Mouse (Mus musculus): ENCODE measurements around the gene Agpat4. TPM values are rescaled to one million over a fixed set of nuclear protein-coding genes. Genes with fewer than 3 reads are reported as not detected.

Agpat4 gene
- total and polyA plus RNA-seq, 2 experiments from 2014 or later: 47.7 to 58.2 TPM

- Histone ChIP-seq H3K9me3 (ENCODE audit: low read length) (no peaks in the 10 kb centered on the region), H3K36me3 (ENCODE audit: insufficient read depth, low read length) (0 out of 2 replicates have a peak, but pooled peaks cover 4% of the 10 kb centered on the region), H3K4me2 (ENCODE audit: low read depth, low read length, poor library complexity, severe bottlenecking) (no peak overlapping the region), H3K27me3 (ENCODE audit: insufficient read depth, low read length) (no peaks in the 10 kb centered on the region), H3K9ac (replicated peaks; ENCODE audit: low read length, poor library complexity, severe bottlenecking) (no peak overlapping the region), H3K4me3 (ENCODE audit: low read depth, low read length) (no peak overlapping the region), H3K4me1 (ENCODE audit: insufficient read depth, low read length) (no peaks in the 10 kb centered on the region), H3K27ac (ENCODE audit: low read depth, low read length) (no peak overlapping the region)
- 92% methylated on average over 12 of the region's 12 CpGs for WGBS
- no peak for ATAC-seq (ENCODE audit: low FRiP score)
- no peak for DNase-seq (ENCODE audit: low spot score)
- TF ChIP-seq CTCF (IDR thresholded peaks at IDR 0.05): no peak
These were observed 16.6 kb downstream of the Agpat4 start for GRCm38 (mm10) chr17:12134975-12135633.

GRCm38 (mm10) chr17:12138355-12138754 is 19.9 kb downstream of the Agpat4 start:
- WGBS: 94% methylated on average over 6 of the region's 6 CpGs

GRCm38 (mm10) chr17:12143948-12144364 is 25.5 kb downstream of the Agpat4 start:
- WGBS: 86% methylated on average over 5 of the region's 5 CpGs
- no peak for DNase-seq (ENCODE audit: low spot score)

More at GRCm38 (mm10) chr17:12138355-12138754, 19.9 kb downstream of the Agpat4 start:
- H3K9me3 ChIP-seq (ENCODE audit: low read length): no peaks in the 10 kb centered on the region
- no peak overlapping the region for H3K4me3 ChIP-seq (ENCODE audit: low read depth, low read length)
- no peak overlapping the region for H3K4me2 ChIP-seq (ENCODE audit: low read depth, low read length, poor library complexity, severe bottlenecking)
- no peak overlapping the region for H3K9ac ChIP-seq (replicated peaks; ENCODE audit: low read length, poor library complexity, severe bottlenecking)
- H3K36me3 ChIP-seq (ENCODE audit: insufficient read depth, low read length): no peaks in the 10 kb centered on the region
- H3K27ac ChIP-seq (ENCODE audit: low read depth, low read length): no peak overlapping the region
- no peaks in the 10 kb centered on the region for H3K4me1 ChIP-seq (ENCODE audit: insufficient read depth, low read length)
- no peak for TF ChIP-seq CTCF (IDR thresholded peaks at IDR 0.05)
- no peaks in the 10 kb centered on the region for H3K27me3 ChIP-seq (ENCODE audit: insufficient read depth, low read length)
- DNase-seq (ENCODE audit: low spot score) (no peak), ATAC-seq (ENCODE audit: low FRiP score) (no peak)

GRCm38 (mm10) chr17:12146132-12146681 is 27.7 kb downstream of the Agpat4 start:
- WGBS: 95% methylated on average over 5 of the region's 5 CpGs
- Histone ChIP-seq H3K9me3 (ENCODE audit: low read length) (no peaks in the 10 kb centered on the region), H3K27ac (ENCODE audit: low read depth, low read length) (no peak overlapping the region), H3K36me3 (ENCODE audit: insufficient read depth, low read length) (no peaks in the 10 kb centered on the region; the same call in 1 of the 2 replicates), H3K4me1 (ENCODE audit: insufficient read depth, low read length) (no peaks in the 10 kb centered on the region), H3K4me3 (ENCODE audit: low read depth, low read length) (no peak overlapping the region), H3K9ac (replicated peaks; ENCODE audit: low read length, poor library complexity, severe bottlenecking) (no peak overlapping the region), H3K27me3 (ENCODE audit: insufficient read depth, low read length) (no peaks in the 10 kb centered on the region), H3K4me2 (ENCODE audit: low read depth, low read length, poor library complexity, severe bottlenecking) (no peak overlapping the region)
- ATAC-seq (ENCODE audit: low FRiP score): no peak
- no peak for DNase-seq (ENCODE audit: low spot score)
- no peak for TF ChIP-seq CTCF (IDR thresholded peaks at IDR 0.05)

More at GRCm38 (mm10) chr17:12143948-12144364, 25.5 kb downstream of the Agpat4 start:
- no peak for TF ChIP-seq CTCF (IDR thresholded peaks at IDR 0.05)
- Histone ChIP-seq H3K4me2 (ENCODE audit: low read depth, low read length, poor library complexity, severe bottlenecking) (no peak overlapping the region), H3K27ac (ENCODE audit: low read depth, low read length) (no peak overlapping the region), H3K27me3 (ENCODE audit: insufficient read depth, low read length) (no peaks in the 10 kb centered on the region), H3K4me3 (ENCODE audit: low read depth, low read length) (no peak overlapping the region), H3K4me1 (ENCODE audit: insufficient read depth, low read length) (no peaks in the 10 kb centered on the region), H3K9ac (replicated peaks; ENCODE audit: low read length, poor library complexity, severe bottlenecking) (no peak overlapping the region), H3K9me3 (ENCODE audit: low read length) (no peaks in the 10 kb centered on the region), H3K36me3 (ENCODE audit: insufficient read depth, low read length) (no peaks in the 10 kb centered on the region)
- no peak for ATAC-seq (ENCODE audit: low FRiP score)

- 90% methylated on average over 4 of the region's 4 CpGs for WGBS
- TF ChIP-seq CTCF (IDR thresholded peaks at IDR 0.05): no peak
- ATAC-seq (ENCODE audit: low FRiP score): no peak
These were observed 29.3 kb downstream of the Agpat4 start for GRCm38 (mm10) chr17:12147830-12148229.

GRCm38 (mm10) chr17:12149232-12149861 is 30.8 kb downstream of the Agpat4 start:
- peaks cover 16% of the 10 kb centered on the region for H3K36me3 ChIP-seq (ENCODE audit: insufficient read depth, low read length)
- WGBS: 91% methylated on average over 6 of the region's 6 CpGs
- TF ChIP-seq CTCF (IDR thresholded peaks at IDR 0.05): no peak
- no peak overlapping the region for H3K4me3 ChIP-seq (ENCODE audit: low read depth, low read length)
- H3K27me3 ChIP-seq (ENCODE audit: insufficient read depth, low read length): no peaks in the 10 kb centered on the region
- DNase-seq (ENCODE audit: low spot score): no peak
- no peaks in the 10 kb centered on the region for H3K4me1 ChIP-seq (ENCODE audit: insufficient read depth, low read length)
- H3K4me2 ChIP-seq (ENCODE audit: low read depth, low read length, poor library complexity, severe bottlenecking): no peak overlapping the region
- ATAC-seq (ENCODE audit: low FRiP score): no peak
- H3K9me3 ChIP-seq (ENCODE audit: low read length): no peaks in the 10 kb centered on the region
- no peak overlapping the region for H3K27ac ChIP-seq (ENCODE audit: low read depth, low read length)
- no peak overlapping the region for H3K9ac ChIP-seq (replicated peaks; ENCODE audit: low read length, poor library complexity, severe bottlenecking)

More at GRCm38 (mm10) chr17:12147830-12148229, 29.3 kb downstream of the Agpat4 start:
- DNase-seq (ENCODE audit: low spot score): no peak
- Histone ChIP-seq H3K36me3 (ENCODE audit: insufficient read depth, low read length) (peaks cover 9% of the 10 kb centered on the region), H3K4me1 (ENCODE audit: insufficient read depth, low read length) (no peaks in the 10 kb centered on the region), H3K27me3 (ENCODE audit: insufficient read depth, low read length) (no peaks in the 10 kb centered on the region), H3K27ac (ENCODE audit: low read depth, low read length) (no peak overlapping the region), H3K9me3 (ENCODE audit: low read length) (no peaks in the 10 kb centered on the region), H3K4me3 (ENCODE audit: low read depth, low read length) (no peak overlapping the region), H3K4me2 (ENCODE audit: low read depth, low read length, poor library complexity, severe bottlenecking) (no peak overlapping the region), H3K9ac (replicated peaks; ENCODE audit: low read length, poor library complexity, severe bottlenecking) (no peak overlapping the region)
